Mouse (Mus musculus): ENCODE data around the gene Tent5d. TPM values are rescaled to one million over a fixed set of nuclear protein-coding genes. Genes with fewer than 3 reads are reported as not detected.

The Tent5d gene
- polyA plus RNA-seq, 1 experiment from 2014 or later = not detected

Other genes starting within 250 kb of the Tent5d start
- gene Tbx22, start 124.6 kb upstream of the Tent5d start, polyA plus RNA-seq (2015; fragmentation: Nextera tagmentation; extraction: Ambion mirVana) = not detected in 2 replicates
- 7.0 and 7.8 TPM in 2 replicates for gene 2610002M06Rik, start 23.7 kb downstream of the Tent5d start, polyA plus RNA-seq (2015; fragmentation: Nextera tagmentation; extraction: Ambion mirVana)
- gene Gm732, start 155.9 kb downstream of the Tent5d start, polyA plus RNA-seq (2015; fragmentation: Nextera tagmentation; extraction: Ambion mirVana) = not detected in 2 replicates

Measured in liver, embryonic 15.5 days (tissue).